Mouse (Mus musculus): ENCODE measurements around the gene Mdfi.

GRCm38 (mm10) chr17:47765986-47766385, 68.5 kb downstream of the Mdfi start:
- no peak for TF ChIP-seq CTCF (conservative IDR thresholded peaks at IDR 0.05; ENCODE audit: insufficient read depth, insufficient read length, low read depth, low read length)
- no peak for TF ChIP-seq POLR2A (IDR thresholded peaks at IDR 0.05; ENCODE audit: low read depth, low read length)
